In genomic region chr3:35340935-35341800, GRCm38 (mm10) we compare ENCODE assay signal across 8 mouse cellular contexts.
DNase-seq lines count a peak whose midpoint lies in the region; ATAC-seq lines count a peak whose summit lies in the region.

No protein-coding gene starts in this region.

- under 1% methylated on average over 22 of the region's 22 CpGs for WGBS in embryonic facial prominence, embryonic 11.5 days
- WGBS in hindbrain, embryonic 13.5 days, result 1% methylated on average over 22 of the region's 22 CpGs
- 2% methylated on average over 21 of the region's 22 CpGs for WGBS in limb, embryonic 11.5 days
- WGBS in neural tube, embryonic 15.5 days, result under 1% methylated on average over 22 of the region's 22 CpGs

- ATAC-seq in embryonic facial prominence, embryonic 11.5 days (replicated peaks; ENCODE audit: insufficient number of reproducible peaks, low FRiP score, low TSS enrichment, low read depth), result peak; percentile 92
- peak; percentile 92 for ATAC-seq in hindbrain, embryonic 13.5 days (ENCODE audit: low FRiP score)
- peak; percentile 89 for ATAC-seq in limb, embryonic 11.5 days (ENCODE audit: insufficient number of reproducible peaks, low FRiP score, low TSS enrichment, low read depth)
- ATAC-seq in neural tube, embryonic 15.5 days (ENCODE audit: low FRiP score), result peak; percentile 90

- DNase-seq in ovary, postnatal 36 days (ENCODE audit: low spot score), result peak; percentile 15
- DNase-seq in ovary, postnatal 10 days (ENCODE audit: low spot score), result no peak
- peak; percentile 88 for DNase-seq in embryonic facial prominence, embryonic 11.5 days (ENCODE audit: low spot score)
- DNase-seq in limb, embryonic 11.5 days (ENCODE audit: low spot score), result peak; percentile 80
- no peak for DNase-seq in c-Kit-positive CD71-positive TER-119-positive erythroid progenitor cells, embryonic 14.5 days (ENCODE audit: low spot score)
- DNase-seq in gastrocnemius, postnatal 36 days, result no peak

- H3K27me3 ChIP-seq in embryonic facial prominence, embryonic 11.5 days (ENCODE audit: control insufficient read depth, insufficient read depth, low read length), result no peaks in the 10 kb centered on the region
- H3K27me3 ChIP-seq in hindbrain, embryonic 13.5 days, result peaks cover 4% of the 10 kb centered on the region; the same call in 1 of the 2 replicates
- no peaks in the 10 kb centered on the region for H3K27me3 ChIP-seq in limb, embryonic 11.5 days (ENCODE audit: control insufficient read depth, insufficient read depth, low read length)
- no peaks in the 10 kb centered on the region for H3K27me3 ChIP-seq in neural tube, embryonic 15.5 days (replicated peaks)

- peak overlapping the region; percentile 62 for H3K4me2 ChIP-seq in embryonic facial prominence, embryonic 11.5 days (ENCODE audit: low read depth, low read length)
- peak overlapping the region; percentile 69 for H3K4me2 ChIP-seq in hindbrain, embryonic 13.5 days
- peak overlapping the region; percentile 67 for H3K4me2 ChIP-seq in limb, embryonic 11.5 days (ENCODE audit: low read depth, severe bottlenecking)
- peak overlapping the region; percentile 74 for H3K4me2 ChIP-seq in neural tube, embryonic 15.5 days

- H3K9ac ChIP-seq in embryonic facial prominence, embryonic 11.5 days (replicated peaks; ENCODE audit: low read length), result peak overlapping the region; percentile 57
- peak overlapping the region; percentile 66 for H3K9ac ChIP-seq in hindbrain, embryonic 13.5 days
- peak overlapping the region; percentile 54 for H3K9ac ChIP-seq in limb, embryonic 11.5 days (ENCODE audit: low read length)
- 0 out of 2 replicates have a peak overlapping the region, but pooled peaks have one; percentile 31 for H3K9ac ChIP-seq in neural tube, embryonic 15.5 days (replicated peaks)

- H3K36me3 ChIP-seq in embryonic facial prominence, embryonic 11.5 days (replicated peaks; ENCODE audit: control insufficient read depth, insufficient read depth, low read depth, low read length), result no peaks in the 10 kb centered on the region
- no peaks in the 10 kb centered on the region for H3K36me3 ChIP-seq in hindbrain, embryonic 13.5 days
- no peaks in the 10 kb centered on the region for H3K36me3 ChIP-seq in limb, embryonic 11.5 days (ENCODE audit: control insufficient read depth, insufficient read depth, low read length)
- no peaks in the 10 kb centered on the region for H3K36me3 ChIP-seq in neural tube, embryonic 15.5 days

- peak overlapping the region; percentile 30 for H3K4me3 ChIP-seq in embryonic facial prominence, embryonic 11.5 days (ENCODE audit: low read depth, low read length)
- H3K4me3 ChIP-seq in hindbrain, embryonic 13.5 days, result peak overlapping the region; percentile 43
- peak overlapping the region; percentile 32 for H3K4me3 ChIP-seq in limb, embryonic 11.5 days (ENCODE audit: low read depth, low read length)
- H3K4me3 ChIP-seq in neural tube, embryonic 15.5 days (replicated peaks), result peak overlapping the region; percentile 42

- intact Hi-C loops in gastrocnemius, postnatal 36 days (cut with DNase I), result no loop called here

- H3K27ac ChIP-seq in embryonic facial prominence, embryonic 11.5 days (replicated peaks; ENCODE audit: low read depth, low read length), result peak overlapping the region; percentile 87
- H3K27ac ChIP-seq in hindbrain, embryonic 13.5 days, result peak overlapping the region; percentile 88
- no peak overlapping the region for H3K27ac ChIP-seq in limb, embryonic 11.5 days (replicated peaks; ENCODE audit: low read depth, low read length)
- peak overlapping the region; percentile 79 for H3K27ac ChIP-seq in neural tube, embryonic 15.5 days (replicated peaks)

- H3K9me3 ChIP-seq in embryonic facial prominence, embryonic 11.5 days (replicated peaks; ENCODE audit: control insufficient read depth, low read length), result no peaks in the 10 kb centered on the region
- no peaks in the 10 kb centered on the region for H3K9me3 ChIP-seq in hindbrain, embryonic 13.5 days
- no peaks in the 10 kb centered on the region for H3K9me3 ChIP-seq in limb, embryonic 11.5 days (ENCODE audit: control insufficient read depth, low read length)
- no peaks in the 10 kb centered on the region for H3K9me3 ChIP-seq in neural tube, embryonic 15.5 days (replicated peaks)

- peaks cover 4% of the 10 kb centered on the region for H3K4me1 ChIP-seq in embryonic facial prominence, embryonic 11.5 days (ENCODE audit: control insufficient read depth, insufficient read depth, low read length)
- H3K4me1 ChIP-seq in hindbrain, embryonic 13.5 days (replicated peaks), result peaks cover 29% of the 10 kb centered on the region
- peaks cover 2% of the 10 kb centered on the region; the same call in 1 of the 2 replicates for H3K4me1 ChIP-seq in limb, embryonic 11.5 days (ENCODE audit: control insufficient read depth, insufficient read depth, low read length)
- peaks cover 19% of the 10 kb centered on the region for H3K4me1 ChIP-seq in neural tube, embryonic 15.5 days

Comparison
In these comparisons a context has a peak if more than half of its experiments do, and no peak if none do; other contexts are left out.
1. DNase-seq: peak in ovary, postnatal 36 days (single experiment), embryonic facial prominence, embryonic 11.5 days (single experiment) and limb, embryonic 11.5 days (single experiment); none in ovary, postnatal 10 days (single experiment), c-Kit-positive CD71-positive TER-119-positive erythroid progenitor cells, embryonic 14.5 days (single experiment) and gastrocnemius, postnatal 36 days (0 of 2).
2. Peak in every context shown above with its lines, with median percentiles within 50 percentile points of each other: ATAC-seq, H3K4me2 ChIP-seq, H3K4me3 ChIP-seq and H3K9ac ChIP-seq.